Mouse (Mus musculus): ENCODE results near the gene RPS10-NUDT3. TPM values are rescaled to one million over a fixed set of nuclear protein-coding genes. Genes with fewer than 3 reads are reported as not detected.

The RPS10-NUDT3 gene
- polyA plus RNA-seq, 1 experiment from 2014 or later, result not detected

GRCm38 (mm10) chr17:27534718-27535117 lies 100.3 kb downstream of the RPS10-NUDT3 start:
- H3K9me3 ChIP-seq (replicated peaks), result no peaks in the 10 kb centered on the region; the same call in 1 of the 2 replicates
- peak; percentile 81 for ATAC-seq
- no peak overlapping the region for H3K9ac ChIP-seq
- no peaks in the 10 kb centered on the region for H3K27me3 ChIP-seq
- no peak overlapping the region for H3K4me3 ChIP-seq
- H3K4me2 ChIP-seq, result peak overlapping the region; percentile 19
- no peak overlapping the region for H3K27ac ChIP-seq
- no peaks in the 10 kb centered on the region for H3K36me3 ChIP-seq (ENCODE audit: poor library complexity, severe bottlenecking)
- 4% methylated on average over 10 of the region's 10 CpGs for WGBS
- H3K4me1 ChIP-seq, result peaks cover 4% of the 10 kb centered on the region

- Histone ChIP-seq H3K4me2 (no peak overlapping the region), H3K27me3 (no peaks in the 10 kb centered on the region), H3K4me1 (peaks cover 4% of the 10 kb centered on the region), H3K36me3 (ENCODE audit: poor library complexity, severe bottlenecking) (no peaks in the 10 kb centered on the region), H3K9ac (no peak overlapping the region), H3K27ac (no peak overlapping the region), H3K4me3 (no peak overlapping the region), H3K9me3 (replicated peaks) (no peaks in the 10 kb centered on the region; the same call in 1 of the 2 replicates)
- WGBS, result 88% methylated on average over 3 of the region's 3 CpGs
- no peak for ATAC-seq
Observed at GRCm38 (mm10) chr17:27533354-27533753, 101.7 kb downstream of the RPS10-NUDT3 start.

GRCm38 (mm10) chr17:27532095-27532494 lies 102.9 kb downstream of the RPS10-NUDT3 start:
- no peak for ATAC-seq
- H3K4me1 ChIP-seq, result peaks cover 4% of the 10 kb centered on the region
- no peak overlapping the region for H3K4me3 ChIP-seq
- no peak overlapping the region for H3K9ac ChIP-seq
- no peak overlapping the region for H3K4me2 ChIP-seq
- H3K27ac ChIP-seq, result no peak overlapping the region
- no peaks in the 10 kb centered on the region; the same call in 1 of the 2 replicates for H3K9me3 ChIP-seq (replicated peaks)
- H3K27me3 ChIP-seq, result no peaks in the 10 kb centered on the region
- no peaks in the 10 kb centered on the region for H3K36me3 ChIP-seq (ENCODE audit: poor library complexity, severe bottlenecking)
- whole genome bisulfite sequencing, result 93% methylated on average over 8 of the region's 8 CpGs

Other genes starting within 250 kb of the RPS10-NUDT3 start
- gene Grm4, start 113.8 kb downstream of the RPS10-NUDT3 start, polyA plus RNA-seq (2015; fragmentation: Nextera tagmentation; extraction: Ambion mirVana), result 2.2 and 2.4 TPM in 2 replicates
- gene Hmga1, start 78.7 kb downstream of the RPS10-NUDT3 start, polyA plus RNA-seq (2015; fragmentation: Nextera tagmentation; extraction: Ambion mirVana), result 147 and 165 TPM in 2 replicates
- gene AI413582, start 69.5 kb downstream of the RPS10-NUDT3 start, polyA plus RNA-seq (2015; fragmentation: Nextera tagmentation; extraction: Ambion mirVana), result 22.2 and 25.2 TPM in 2 replicates
- gene Nudt3, start 11.7 kb downstream of the RPS10-NUDT3 start, polyA plus RNA-seq (2015; fragmentation: Nextera tagmentation; extraction: Ambion mirVana), result 191 and 196 TPM in 2 replicates
- gene Rps10, start 1.4 kb upstream of the RPS10-NUDT3 start, polyA plus RNA-seq (2015; fragmentation: Nextera tagmentation; extraction: Ambion mirVana), result 659 and 777 TPM in 2 replicates
- gene Pacsin1, start 20.3 kb upstream of the RPS10-NUDT3 start, polyA plus RNA-seq (2015; fragmentation: Nextera tagmentation; extraction: Ambion mirVana), result 14.8 and 18.2 TPM in 2 replicates
- gene Spdef, start 93.7 kb upstream of the RPS10-NUDT3 start, polyA plus RNA-seq (2015; fragmentation: Nextera tagmentation; extraction: Ambion mirVana), result 0.38 and 0.75 TPM in 2 replicates
- 9.1 and 11.3 TPM in 2 replicates for gene D17Wsu92e, start 185.4 kb upstream of the RPS10-NUDT3 start, polyA plus RNA-seq (2015; fragmentation: Nextera tagmentation; extraction: Ambion mirVana)
- gene Snrpc, start 202.9 kb upstream of the RPS10-NUDT3 start, polyA plus RNA-seq (2015; fragmentation: Nextera tagmentation; extraction: Ambion mirVana), result 381 and 396 TPM in 2 replicates
- gene Uhrf1bp1, start 221.2 kb upstream of the RPS10-NUDT3 start, polyA plus RNA-seq (2015; fragmentation: Nextera tagmentation; extraction: Ambion mirVana), result 4.7 and 5.5 TPM in 2 replicates

Measured in forebrain, embryonic 13.5 days (tissue).